Mouse (Mus musculus) heart, embryonic 11.5 days (tissue): Measurements from ENCODE around the gene 9130409I23Rik. TPM values are rescaled to one million over a fixed set of nuclear protein-coding genes. Genes with fewer than 3 reads are reported as not detected.

Source experiments
- ATAC-seq: fragments of 200-750 bp; cut with Nextera tagmentation; replicated peaks from 2 replicates; pipeline ENCODE4 v1.8.0; 2017; ENCODE audit warnings: moderate library complexity; ENCODE audit not compliant: insufficient number of reproducible peaks, low FRiP score, low TSS enrichment
- H3K27ac ChIP-seq: fragments of 300-500 bp; sonication (generic); 2 replicates; pipeline ENCODE4 v1.5.1; 2014; ENCODE audit warnings: mild to moderate bottlenecking, low read depth, low read length
- H3K27me3 ChIP-seq: fragments of 300-500 bp; sonication (generic); 2 replicates; pipeline ENCODE4 v1.6.1; 2014; ENCODE audit warnings: mild to moderate bottlenecking, low read length, mixed read lengths; ENCODE audit not compliant: control insufficient read depth, insufficient read depth
- H3K36me3 ChIP-seq: fragments of 300-500 bp; sonication (generic); 2 replicates; pipeline ENCODE4 v1.6.1; 2014; ENCODE audit warnings: mild to moderate bottlenecking, low read length, moderate library complexity, mixed read lengths; ENCODE audit not compliant: control insufficient read depth, insufficient read depth
- H3K4me1 ChIP-seq: fragments of 300-500 bp; sonication (generic); 2 replicates; pipeline ENCODE4 v1.6.1; 2014; ENCODE audit warnings: low read length; ENCODE audit not compliant: control insufficient read depth, insufficient read depth
- H3K4me2 ChIP-seq: fragments of 300-500 bp; sonication (generic); 2 replicates; pipeline ENCODE4 v1.6.1; 2014; ENCODE audit warnings: mild to moderate bottlenecking, moderate library complexity
- H3K4me3 ChIP-seq: fragments of 300-500 bp; sonication (generic); 2 replicates; pipeline ENCODE4 v1.5.1; 2014; ENCODE audit warnings: low read depth, low read length
- H3K9ac ChIP-seq: fragments of 300-500 bp; sonication (generic); 2 replicates; pipeline ENCODE4 v1.6.1; 2014; ENCODE audit warnings: mild to moderate bottlenecking, low read depth, low read length, moderate library complexity
- H3K9me3 ChIP-seq: fragments of 300-500 bp; sonication (generic); replicated peaks from 2 replicates; pipeline ENCODE4 v1.6.1; 2016; ENCODE audit warnings: low read length; ENCODE audit not compliant: control insufficient read depth
- WGBS: fragments of 180-500 bp; shearing (Covaris S2); extraction: QIAGEN DNeasy Blood & Tissue Kit; methylation state at CpG from one replicate; pipeline ENCODE4 v1.1.7; 2014; ENCODE audit not compliant: insufficient replicate concordance; 5-methylcytosine and 5-hydroxymethylcytosine counted together
- polyA plus RNA-seq: library from polyadenylated mRNA; unstranded; fragments of >200 nt; fragmentation: Nextera tagmentation; extraction: Ambion mirVana; gene quantifications from 2 replicates; pipeline ENCODE4 v1.2.1, GENCODE M21; 2014

Gene 9130409I23Rik
- polyA plus RNA-seq, 1 experiment from 2014 or later, result not detected

- WGBS, result 26% methylated on average over 1 of the region's 1 CpGs
- Histone ChIP-seq H3K9me3 (no peaks in the 10 kb centered on the region), H3K4me1 (no peaks in the 10 kb centered on the region), H3K9ac (no peak overlapping the region), H3K4me2 (no peak overlapping the region), H3K27me3 (no peaks in the 10 kb centered on the region), H3K36me3 (no peaks in the 10 kb centered on the region), H3K27ac (no peak overlapping the region), H3K4me3 (no peak overlapping the region)
- ATAC-seq, result no peak
Observed at GRCm38 (mm10) chr1:181047520-181047919, 3.5 kb upstream of the 9130409I23Rik start.

- no peak overlapping the region for H3K27ac ChIP-seq
- no peak for ATAC-seq
- H3K4me1 ChIP-seq, result no peaks in the 10 kb centered on the region
- no peak overlapping the region for H3K9ac ChIP-seq
- H3K9me3 ChIP-seq, result no peaks in the 10 kb centered on the region
- H3K4me2 ChIP-seq, result no peak overlapping the region
- no peak overlapping the region for H3K4me3 ChIP-seq
- no peaks in the 10 kb centered on the region for H3K36me3 ChIP-seq
- H3K27me3 ChIP-seq, result no peaks in the 10 kb centered on the region
Observed at GRCm38 (mm10) chr1:181049328-181049842, 1.7 kb upstream of the 9130409I23Rik start.

- Histone ChIP-seq H3K9me3 (no peaks in the 10 kb centered on the region), H3K27me3 (no peaks in the 10 kb centered on the region), H3K4me1 (no peaks in the 10 kb centered on the region), H3K9ac (no peak overlapping the region), H3K4me2 (no peak overlapping the region), H3K4me3 (no peak overlapping the region), H3K27ac (no peak overlapping the region), H3K36me3 (no peaks in the 10 kb centered on the region)
- 60% methylated on average over 4 of the region's 4 CpGs for whole genome bisulfite sequencing
- ATAC-seq, result no peak
Observed at GRCm38 (mm10) chr1:181052898-181053297, 1.9 kb downstream of the 9130409I23Rik start.

GRCm38 (mm10) chr1:181061784-181062485 lies 10.9 kb downstream of the 9130409I23Rik start:
- no peak overlapping the region for H3K4me2 ChIP-seq
- no peaks in the 10 kb centered on the region for H3K36me3 ChIP-seq
- WGBS, result 50% methylated on average over 3 of the region's 3 CpGs
- H3K27me3 ChIP-seq, result no peaks in the 10 kb centered on the region
- H3K9me3 ChIP-seq, result no peaks in the 10 kb centered on the region
- no peak overlapping the region for H3K27ac ChIP-seq
- no peaks in the 10 kb centered on the region for H3K4me1 ChIP-seq
- H3K9ac ChIP-seq, result no peak overlapping the region
- no peak overlapping the region for H3K4me3 ChIP-seq
- no peak for ATAC-seq

- Histone ChIP-seq H3K27ac (no peak overlapping the region), H3K27me3 (no peaks in the 10 kb centered on the region), H3K9me3 (no peaks in the 10 kb centered on the region), H3K9ac (no peak overlapping the region), H3K4me2 (no peak overlapping the region), H3K36me3 (no peaks in the 10 kb centered on the region), H3K4me1 (no peaks in the 10 kb centered on the region), H3K4me3 (no peak overlapping the region)
- 47% methylated on average over 2 of the region's 2 CpGs for WGBS
- ATAC-seq, result no peak
Observed at GRCm38 (mm10) chr1:181063991-181064390, 13.0 kb downstream of the 9130409I23Rik start.

GRCm38 (mm10) chr1:181064648-181065047 lies 13.6 kb downstream of the 9130409I23Rik start:
- Histone ChIP-seq H3K27me3 (no peaks in the 10 kb centered on the region), H3K9me3 (no peaks in the 10 kb centered on the region), H3K9ac (no peak overlapping the region), H3K4me2 (no peak overlapping the region), H3K27ac (no peak overlapping the region), H3K4me3 (no peak overlapping the region), H3K36me3 (no peaks in the 10 kb centered on the region), H3K4me1 (no peaks in the 10 kb centered on the region)
- WGBS, result 70% methylated on average over 6 of the region's 6 CpGs
- no peak for ATAC-seq

- Histone ChIP-seq H3K36me3 (no peaks in the 10 kb centered on the region), H3K27me3 (no peaks in the 10 kb centered on the region), H3K4me1 (no peaks in the 10 kb centered on the region), H3K4me3 (no peak overlapping the region), H3K27ac (no peak overlapping the region), H3K4me2 (no peak overlapping the region), H3K9ac (no peak overlapping the region), H3K9me3 (no peaks in the 10 kb centered on the region)
- WGBS, result 50% methylated on average over 1 of the region's 1 CpGs
- ATAC-seq, result no peak
Observed at GRCm38 (mm10) chr1:181068344-181068743, 17.3 kb downstream of the 9130409I23Rik start.

GRCm38 (mm10) chr1:181069671-181070070 lies 18.6 kb downstream of the 9130409I23Rik start:
- WGBS, result 60% methylated on average over 11 of the region's 11 CpGs
- no peak overlapping the region for H3K4me2 ChIP-seq
- H3K36me3 ChIP-seq, result no peaks in the 10 kb centered on the region
- no peaks in the 10 kb centered on the region for H3K4me1 ChIP-seq
- H3K9me3 ChIP-seq, result no peaks in the 10 kb centered on the region
- H3K27ac ChIP-seq, result no peak overlapping the region
- no peak overlapping the region for H3K4me3 ChIP-seq
- no peaks in the 10 kb centered on the region for H3K27me3 ChIP-seq
- H3K9ac ChIP-seq, result no peak overlapping the region
- no peak for ATAC-seq

GRCm38 (mm10) chr1:181073075-181073474 lies 22.0 kb downstream of the 9130409I23Rik start:
- Histone ChIP-seq H3K9ac (no peak overlapping the region), H3K36me3 (no peaks in the 10 kb centered on the region), H3K4me1 (no peaks in the 10 kb centered on the region), H3K4me3 (no peak overlapping the region), H3K27me3 (peaks cover 5% of the 10 kb centered on the region; the same call in 1 of the 2 replicates), H3K9me3 (no peaks in the 10 kb centered on the region), H3K4me2 (no peak overlapping the region), H3K27ac (no peak overlapping the region)
- WGBS, result 30% methylated on average over 5 of the region's 5 CpGs
- ATAC-seq, result no peak
